Mouse (Mus musculus) liver, adult 2 months (tissue): ENCODE measurements around the gene Pycr2.

Experiments
- CTCF ChIP-seq: fragments of 200-500 bp; IDR thresholded peaks from 2 replicates; pipeline ENCODE4 v1.5.1; 2011; ENCODE audit warnings: low read depth, low read length, control low read depth
- POLR2A ChIP-seq: fragments of 200-500 bp; IDR thresholded peaks from 2 replicates; pipeline ENCODE4 v1.6.1; 2011; ENCODE audit warnings: low read length, control low read depth; ENCODE audit not compliant: insufficient read depth; ENCODE audit errors: extremely low read depth

DNA sequence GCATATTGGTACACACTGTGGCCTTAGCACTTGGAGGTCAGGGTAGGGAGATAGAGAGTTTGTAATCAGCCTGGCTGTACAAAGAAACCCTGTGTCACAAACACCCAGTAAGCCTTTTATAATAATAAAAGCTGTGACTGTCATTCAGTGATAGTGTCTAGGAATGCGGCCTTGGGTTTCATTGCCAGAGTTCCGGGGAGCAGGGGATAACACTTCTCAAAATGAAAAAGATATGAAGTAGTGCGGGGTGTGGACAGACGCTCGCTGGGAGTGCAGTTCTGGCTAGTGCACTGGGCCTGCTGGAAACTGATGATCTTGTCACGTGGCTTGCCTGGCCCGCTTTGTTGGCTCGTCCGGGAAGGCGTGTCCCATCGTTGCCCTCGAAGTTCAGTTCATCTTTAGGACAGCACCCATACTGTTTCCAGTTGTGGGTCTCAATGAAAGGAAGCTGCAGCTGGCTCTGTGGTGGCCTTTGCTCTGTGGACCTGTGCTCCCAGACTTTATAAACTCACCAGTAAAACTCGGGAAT lies 33.9 kb upstream of the Pycr2 start:
- TF ChIP-seq CTCF = no peak
- no peak for TF ChIP-seq POLR2A
